Mouse (Mus musculus) MEL (cell line): Measurements from ENCODE around the gene Plekha5. TPM values are rescaled to one million over a fixed set of nuclear protein-coding genes. Genes with fewer than 3 reads are reported as not detected.
"Not testable (repeated sequence)": the region's sequence is repeated elsewhere in the genome, so short reads cannot be mapped to it uniquely, and the experiment has no call there.

Experiments used
- DNase-seq: peaks from one replicate; pipeline ENCODE4 v3.0.0; 2011; ENCODE audit warnings: low read depth, low spot score
- H3K27ac ChIP-seq: 2 replicates; pipeline ENCODE4 v1.5.1; 2012; ENCODE audit warnings: low read depth, mild to moderate bottlenecking, control low read depth, low read length, moderate library complexity; ENCODE audit not compliant: control insufficient read depth
- H3K27me3 ChIP-seq, 2 experiments: fragments of 150-350 bp in 1 of 2; sonication (generic) in 1 of 2; 2 replicates each; pipeline ENCODE4 v1.6.1; 2012; ENCODE audit warnings: low read length in 2 of 2, mild to moderate bottlenecking in 2 of 2, improper control_type of control experiment in 1 of 2, moderate library complexity in 1 of 2; ENCODE audit not compliant: insufficient read depth in 2 of 2, control insufficient read depth in 1 of 2
- H3K36me3 ChIP-seq, 2 experiments: 2 replicates each; pipeline ENCODE4 v1.6.1; 2012 to 2014; ENCODE audit warnings: low read length in 2 of 2, improper control_type of control experiment in 1 of 2, inconsistent platforms in 1 of 2, mild to moderate bottlenecking in 1 of 2; ENCODE audit not compliant: insufficient read depth in 2 of 2, control insufficient read depth in 1 of 2
- H3K4me1 ChIP-seq, 2 experiments: fragments of 150-350 bp in 1 of 2; sonication (generic) in 1 of 2; 2 replicates each; pipeline ENCODE4 v1.6.1; 2012; ENCODE audit warnings: low read length in 2 of 2, improper control_type of control experiment in 1 of 2, mild to moderate bottlenecking in 1 of 2; ENCODE audit not compliant: insufficient read depth in 2 of 2, control insufficient read depth in 1 of 2
- H3K4me3 ChIP-seq, 2 experiments: fragments of 150-350 bp in 1 of 2; sonication (generic) in 1 of 2; 2 replicates each; pipeline ENCODE4 v1.5.1; 2012; ENCODE audit warnings: low read depth in 2 of 2, low read length in 2 of 2, mild to moderate bottlenecking in 2 of 2, moderate library complexity in 2 of 2, control low read depth in 1 of 2, improper control_type of control experiment in 1 of 2; ENCODE audit not compliant: control insufficient read depth in 1 of 2, insufficient read depth in 1 of 2
- H3K79me2 ChIP-seq: 2 replicates; pipeline ENCODE4 v1.6.1; 2012; ENCODE audit warnings: mild to moderate bottlenecking, low read length, moderate library complexity; ENCODE audit not compliant: control insufficient read depth, poor library complexity, insufficient read depth
- H3K9ac ChIP-seq: 2 replicates; pipeline ENCODE4 v1.6.1; 2012; ENCODE audit warnings: low read depth, mild to moderate bottlenecking, control low read depth, low read length, moderate library complexity; ENCODE audit not compliant: control insufficient read depth, poor library complexity, severe bottlenecking
- H3K9me3 ChIP-seq: fragments of 150-350 bp; sonication (generic); replicated peaks from 2 replicates; pipeline ENCODE4 v1.6.1; 2012; ENCODE audit warnings: mild to moderate bottlenecking, low read length, improper control_type of control experiment, moderate library complexity; ENCODE audit not compliant: insufficient read depth
- BHLHE40 ChIP-seq: IDR thresholded peaks from 2 replicates; pipeline ENCODE4 v1.6.1; 2012; ENCODE audit warnings: low read depth, mild to moderate bottlenecking, inconsistent platforms, low read length, improper control_type of control experiment, borderline replicate concordance
- E2F4 ChIP-seq: IDR thresholded peaks from 2 replicates; pipeline ENCODE4 v1.6.1; 2011; ENCODE audit warnings: low read depth, low read length, improper control_type of control experiment, borderline replicate concordance
- EP300 ChIP-seq, 2 experiments: IDR thresholded peaks; 2 replicates each; pipeline ENCODE4 v1.6.1; 2011; ENCODE audit warnings: improper control_type of control experiment in 2 of 2, low read length in 2 of 2, low read depth in 1 of 2, mild to moderate bottlenecking in 1 of 2
- HCFC1 ChIP-seq: IDR thresholded peaks from 2 replicates; pipeline ENCODE4 v1.6.1; 2012; ENCODE audit warnings: low read depth, mild to moderate bottlenecking, inconsistent platforms, low read length, improper control_type of control experiment, moderate library complexity
- KAT2A ChIP-seq: conservative IDR thresholded peaks from 2 replicates; pipeline ENCODE4 v1.6.1; 2012; ENCODE audit warnings: low read depth, low read length, improper control_type of control experiment, inconsistent platforms
- MXI1 ChIP-seq: IDR thresholded peaks from 2 replicates; pipeline ENCODE4 v1.6.1; 2011; ENCODE audit warnings: mild to moderate bottlenecking, low read depth, low read length, improper control_type of control experiment
- NELFE ChIP-seq: IDR thresholded peaks from 2 replicates; pipeline ENCODE4 v1.6.1; 2011; ENCODE audit warnings: low read depth, low read length, improper control_type of control experiment
- POLR2A ChIP-seq, 2 experiments: IDR thresholded peaks; 2 replicates each; pipeline ENCODE4 v1.6.1; 2011 to 2012; ENCODE audit warnings: low read length in 2 of 2, mild to moderate bottlenecking in 2 of 2, control low read depth in 1 of 2, improper control_type of control experiment in 1 of 2, low read depth in 1 of 2, moderate library complexity in 1 of 2; ENCODE audit not compliant: control insufficient read depth in 1 of 2, insufficient read depth in 1 of 2, poor library complexity in 1 of 2
- RAD21 ChIP-seq: IDR thresholded peaks from 2 replicates; pipeline ENCODE4 v1.6.1; 2011; ENCODE audit warnings: mild to moderate bottlenecking, low read depth, low read length, improper control_type of control experiment
- TBP ChIP-seq: IDR thresholded peaks from 2 replicates; pipeline ENCODE4 v1.8.0; 2011; ENCODE audit warnings: low read depth, low read length, improper control_type of control experiment
- ZMIZ1 ChIP-seq: IDR thresholded peaks from 2 replicates; pipeline ENCODE4 v1.6.1; 2012; ENCODE audit warnings: low read depth, mild to moderate bottlenecking, inconsistent platforms, low read length, improper control_type of control experiment, moderate library complexity
- polyA plus RNA-seq, 2 experiments: library from polyadenylated mRNA; stranded (reverse) in 1 of 2; unstranded in 1 of 2; fragments of >175 nt in 1 of 2; fragments of >200 nt in 1 of 2; gene quantifications; 2 replicates each; pipeline versions ENCODE4 v1.2.1 to v1.2.4; 2012; ENCODE audit warnings: low replicate concordance in 2 of 2, low read depth in 1 of 2; ENCODE audit not compliant: insufficient read length in 2 of 2, insufficient read depth in 1 of 2, missing spikeins in 1 of 2
- total RNA-seq: library from RNA; depleted of rRNA; stranded (reverse); fragments of 300-350 nt; gene quantifications from 2 replicates; pipeline ENCODE4 v1.2.3, GENCODE M21; 2012

Gene Plekha5
- total and polyA plus RNA-seq, 3 experiments: 0.24 to 0.35 TPM; not detected in 1

- no peak for DNase-seq
Measured at GRCm38 (mm10) chr6:140528414-140528813, 104.6 kb downstream of the Plekha5 start.

GRCm38 (mm10) chr6:140532858-140533257 lies 109.0 kb downstream of the Plekha5 start:
- not testable (repeated sequence) for DNase-seq, H3K4me3 ChIP-seq, H3K79me2 ChIP-seq, H3K4me1 ChIP-seq, H3K36me3 ChIP-seq, H3K27ac ChIP-seq, H3K9ac ChIP-seq, H3K9me3 ChIP-seq, H3K27me3 ChIP-seq

More at GRCm38 (mm10) chr6:140528414-140528813, 104.6 kb downstream of the Plekha5 start:
- Histone ChIP-seq H3K79me2 (no peaks in the 10 kb centered on the region), H3K27ac (no peak overlapping the region), H3K27me3 (no peaks in the 10 kb centered on the region), H3K4me1 (no peaks in the 10 kb centered on the region), H3K4me3 (no peak overlapping the region), H3K9me3 (no peaks in the 10 kb centered on the region)
- no peak for TF ChIP-seq E2F4
- TF ChIP-seq NELFE: no peak
- no peak for TF ChIP-seq TBP
- no peak for TF ChIP-seq ZMIZ1
- TF ChIP-seq RAD21: no peak
- TF ChIP-seq POLR2A (IDR thresholded peaks at IDR 0.05; ENCODE audit: control insufficient read depth in 1 of 2, insufficient read depth in 1 of 2, low read depth in 1 of 2, low read length in 2 of 2, poor library complexity in 1 of 2): no peak
- no peak for TF ChIP-seq MXI1
- TF ChIP-seq EP300 (IDR thresholded peaks at IDR 0.05; ENCODE audit: low read depth in 1 of 2, low read length in 2 of 2): no peak
- TF ChIP-seq, all 39 proteins: peak for 0
- H3K36me3 ChIP-seq: no peaks in the 10 kb centered on the region
- no peak overlapping the region for H3K9ac ChIP-seq

- Histone ChIP-seq H3K4me3 (no peak overlapping the region), H3K79me2 (no peaks in the 10 kb centered on the region), H3K9ac (no peak overlapping the region)
- TF ChIP-seq KAT2A (no peak), HCFC1 (no peak), BHLHE40 (no peak)
- TF ChIP-seq, all 39 proteins: peak for 0
- H3K4me1 ChIP-seq: no peaks in the 10 kb centered on the region
- DNase-seq: no peak
- H3K36me3 ChIP-seq: no peaks in the 10 kb centered on the region
- no peaks in the 10 kb centered on the region for H3K9me3 ChIP-seq
- no peaks in the 10 kb centered on the region; a peak in 1 of 4 replicates for H3K27me3 ChIP-seq
- no peak overlapping the region for H3K27ac ChIP-seq
Measured at GRCm38 (mm10) chr6:140533606-140534005, 109.8 kb downstream of the Plekha5 start.
